Mouse (Mus musculus) Patski (cell line): ENCODE measurements around the gene Pik3r6. TPM values are rescaled to one million over a fixed set of nuclear protein-coding genes. Genes with fewer than 3 reads are reported as not detected.

Experiments
- ATAC-seq: fragments of 100-300 bp; one replicate; pipeline ENCODE4 v1.8.0; 2021
- CTCF ChIA-PET: fragments of 350-600 bp; sonication (Branson Sonifier 250); formaldehyde crosslinking; loops from one replicate; lab custom pipeline; 2022; ENCODE audit warnings: inconsistent platforms; lab: Charles Lee
- POLR2A ChIA-PET: fragments of 350-600 bp; sonication (Branson Sonifier 250); formaldehyde crosslinking; loops from one replicate; lab custom pipeline; 2022; ENCODE audit warnings: antibody characterized with exemption, inconsistent platforms; lab: Charles Lee
- DNase-seq: peaks from one replicate; pipeline ENCODE4 v3.0.0-alpha.2; 2011; ENCODE audit warnings: low read depth, low spot score
- H3K27me3 ChIP-seq: fragments of 371-371 bp; one replicate; pipeline ENCODE4 v1.5.1; 2021
- CTCF ChIP-seq: fragments of 100-300 bp; IDR thresholded peaks from one replicate; pipeline ENCODE4 v1.5.1; 2021
- in situ Hi-C: fragments of 300-500 bp; cut with MboI; formaldehyde crosslinking; loops from 3 replicates; pipeline ENCODE4 v1.11.1; 2018; ENCODE audit warnings: low pct_unique_long_range_greater_than_20kb, mixed read lengths
- polyA plus RNA-seq: library from polyadenylated mRNA; unstranded; gene quantifications from one replicate; pipeline ENCODE4 v1.2.3, GENCODE M21; 2021

The Pik3r6 gene
- polyA plus RNA-seq, 1 experiment from 2014 or later: 1.5 TPM

GRCm38 (mm10) chr11:68504913-68505312 is 2.1 kb downstream of the Pik3r6 start:
- in situ Hi-C loops: no loop called here
- ChIA-PET CTCF (no interaction called here), POLR2A (interaction anchor here (0.6 kb wide), 1 partner anchor 18 kb away, joined by 3 read pairs; no protein-coding TSS in a partner anchor)
- no peak for TF ChIP-seq CTCF
- H3K27me3 ChIP-seq: peaks cover 30% of the 10 kb centered on the region
- ATAC-seq (no peak), DNase-seq (no peak)

GRCm38 (mm10) chr11:68507246-68507645 is 4.4 kb downstream of the Pik3r6 start:
- no peak for ATAC-seq
- POLR2A ChIA-PET: interaction anchor here (0.8 kb wide), 1 partner anchor 16 kb away, joined by 3 read pairs; no protein-coding TSS in a partner anchor
- peaks cover 44% of the 10 kb centered on the region for H3K27me3 ChIP-seq
- TF ChIP-seq CTCF: no peak
- in situ Hi-C loops: no loop called here
- no peak for DNase-seq
- CTCF ChIA-PET: no interaction called here

GRCm38 (mm10) chr11:68508619-68509018 is 5.8 kb downstream of the Pik3r6 start:
- POLR2A ChIA-PET: no interaction called here
- no peak for TF ChIP-seq CTCF
- no peak for ATAC-seq
- peaks cover 54% of the 10 kb centered on the region for H3K27me3 ChIP-seq
- no peak for DNase-seq
- in situ Hi-C loops: no loop called here
- CTCF ChIA-PET: no interaction called here

- no peak for TF ChIP-seq CTCF
- CTCF ChIA-PET: no interaction called here
- POLR2A ChIA-PET: no interaction called here
Observed at GRCm38 (mm10) chr11:68509194-68509593, 6.4 kb downstream of the Pik3r6 start.

GRCm38 (mm10) chr11:68513969-68514368 is 11.2 kb downstream of the Pik3r6 start:
- ChIA-PET POLR2A (no interaction called here), CTCF (no interaction called here)
- TF ChIP-seq CTCF: no peak
- no peak for ATAC-seq
- peaks cover 40% of the 10 kb centered on the region for H3K27me3 ChIP-seq
- no peak for DNase-seq
- in situ Hi-C loops: no loop called here

More at GRCm38 (mm10) chr11:68509194-68509593, 6.4 kb downstream of the Pik3r6 start:
- ATAC-seq: no peak
- DNase-seq: no peak
- peaks cover 54% of the 10 kb centered on the region for H3K27me3 ChIP-seq
- in situ Hi-C loops: no loop called here

- DNase-seq (no peak), ATAC-seq (no peak)
- in situ Hi-C loops: no loop called here
- CTCF ChIA-PET: no interaction called here
- no peak for TF ChIP-seq CTCF
- peaks cover 9% of the 10 kb centered on the region for H3K27me3 ChIP-seq
- POLR2A ChIA-PET: no interaction called here
Observed at GRCm38 (mm10) chr11:68519362-68519761, 16.5 kb downstream of the Pik3r6 start.

GRCm38 (mm10) chr11:68519815-68520214 is 17.0 kb downstream of the Pik3r6 start:
- ATAC-seq (no peak), DNase-seq (no peak)
- no peak for TF ChIP-seq CTCF
- H3K27me3 ChIP-seq: peaks cover 5% of the 10 kb centered on the region
- in situ Hi-C loops: no loop called here
- ChIA-PET POLR2A (interaction anchor here (1.0 kb wide), 1 partner anchor 104 kb away, joined by 3 read pairs; no protein-coding TSS in a partner anchor), CTCF (no interaction called here)

GRCm38 (mm10) chr11:68520439-68520838 is 17.6 kb downstream of the Pik3r6 start:
- peaks cover 3% of the 10 kb centered on the region for H3K27me3 ChIP-seq
- CTCF ChIA-PET: no interaction called here
- in situ Hi-C loops: no loop called here
- POLR2A ChIA-PET: interaction anchor here (1.0 kb wide), 1 partner anchor 105 kb away, joined by 3 read pairs; no protein-coding TSS in a partner anchor
- DNase-seq (no peak), ATAC-seq (no peak)
- no peak for TF ChIP-seq CTCF

GRCm38 (mm10) chr11:68521352-68521751 is 18.5 kb downstream of the Pik3r6 start:
- DNase-seq (no peak), ATAC-seq (no peak)
- no peak for TF ChIP-seq CTCF
- ChIA-PET POLR2A (no interaction called here), CTCF (no interaction called here)
- in situ Hi-C loops: no loop called here
- peaks cover 3% of the 10 kb centered on the region for H3K27me3 ChIP-seq

- DNase-seq (no peak), ATAC-seq (no peak)
- CTCF ChIA-PET: interaction anchor here (0.7 kb wide), 1 partner anchor 22 kb away, joined by 3 read pairs; no protein-coding TSS in a partner anchor
- H3K27me3 ChIP-seq: peaks cover 18% of the 10 kb centered on the region
- no peak for TF ChIP-seq CTCF
- POLR2A ChIA-PET: no interaction called here
- in situ Hi-C loops: no loop called here
Observed at GRCm38 (mm10) chr11:68526441-68526840, 23.6 kb downstream of the Pik3r6 start.

GRCm38 (mm10) chr11:68531066-68531806 is 28.4 kb downstream of the Pik3r6 start:
- DNase-seq (no peak), ATAC-seq (peak; percentile 32)
- TF ChIP-seq CTCF: no peak
- in situ Hi-C loops: no loop called here
- POLR2A ChIA-PET: interaction anchor here (0.5 kb wide), 1 partner anchor 284 kb away, joined by 3 read pairs; no protein-coding TSS in a partner anchor
- CTCF ChIA-PET: no interaction called here
- H3K27me3 ChIP-seq: peaks cover 18% of the 10 kb centered on the region
